Mouse (Mus musculus): Measurements from ENCODE around the gene 4921536K21Rik. TPM values are rescaled to one million over a fixed set of nuclear protein-coding genes. Genes with fewer than 3 reads are reported as not detected.
A peak's percentile ranks its signal among the peaks of the same experiment; 100 is the strongest.

Gene 4921536K21Rik
- polyA plus RNA-seq, 1 experiment from 2014 or later, result 0.54 TPM

GRCm38 (mm10) chr11:3863454-3864112, 31.3 kb downstream of the 4921536K21Rik start, which contains the start of gene Osbp2:
Gene Osbp2 (minus strand): TSS chr11:3863903.
- H3K4me2 ChIP-seq (ENCODE audit: low read length), result peak within 1 kb of the TSS; percentile 86
- WGBS, result 4% methylated on average over 58 of the region's 58 CpGs
- H3K9me3 ChIP-seq (ENCODE audit: control insufficient read depth, low read length), result no peaks in the 10 kb centered on the region
- ATAC-seq, result peak; percentile 91
- peak within 1 kb of the TSS; percentile 61 for H3K4me3 ChIP-seq (replicated peaks; ENCODE audit: low read length)
- H3K27me3 ChIP-seq (replicated peaks; ENCODE audit: control insufficient read depth, insufficient read depth, low read length), result no peaks in the 10 kb centered on the region
- H3K4me1 ChIP-seq (replicated peaks; ENCODE audit: control insufficient read depth, insufficient read depth, low read length), result peaks cover 13% of the 10 kb centered on the region
- peak within 1 kb of the TSS; percentile 72 for H3K9ac ChIP-seq (replicated peaks; ENCODE audit: low read depth, low read length)
- no peak within 1 kb of the TSS for H3K27ac ChIP-seq (ENCODE audit: low read length)
- H3K36me3 ChIP-seq (ENCODE audit: control insufficient read depth, insufficient read depth), result no peaks in the 10 kb centered on the region

GRCm38 (mm10) chr11:3862661-3863453, 32.0 kb downstream of the 4921536K21Rik start:
- no peak; the same call in 1 of the 2 replicates for ATAC-seq
- H3K9ac ChIP-seq (replicated peaks; ENCODE audit: low read depth, low read length), result peak overlapping the region; percentile 72
- H3K36me3 ChIP-seq (ENCODE audit: control insufficient read depth, insufficient read depth), result no peaks in the 10 kb centered on the region
- H3K4me3 ChIP-seq (replicated peaks; ENCODE audit: low read length), result peak overlapping the region; percentile 61
- no peaks in the 10 kb centered on the region for H3K9me3 ChIP-seq (ENCODE audit: control insufficient read depth, low read length)
- H3K27ac ChIP-seq (ENCODE audit: low read length), result no peak overlapping the region
- H3K27me3 ChIP-seq (replicated peaks; ENCODE audit: control insufficient read depth, insufficient read depth, low read length), result no peaks in the 10 kb centered on the region
- H3K4me1 ChIP-seq (replicated peaks; ENCODE audit: control insufficient read depth, insufficient read depth, low read length), result peaks cover 13% of the 10 kb centered on the region
- peak overlapping the region; percentile 86 for H3K4me2 ChIP-seq (ENCODE audit: low read length)
- WGBS, result 73% methylated on average over 19 of the region's 19 CpGs

- WGBS, result 85% methylated on average over 4 of the region's 4 CpGs
- H3K4me1 ChIP-seq (replicated peaks; ENCODE audit: control insufficient read depth, insufficient read depth, low read length), result peaks cover 13% of the 10 kb centered on the region
- H3K36me3 ChIP-seq (ENCODE audit: control insufficient read depth, insufficient read depth), result no peaks in the 10 kb centered on the region
- H3K9me3 ChIP-seq (ENCODE audit: control insufficient read depth, low read length), result no peaks in the 10 kb centered on the region
- H3K9ac ChIP-seq (replicated peaks; ENCODE audit: low read depth, low read length), result no peak overlapping the region
- no peak overlapping the region for H3K27ac ChIP-seq (ENCODE audit: low read length)
- H3K4me2 ChIP-seq (ENCODE audit: low read length), result no peak overlapping the region
- ATAC-seq, result no peak
- no peaks in the 10 kb centered on the region for H3K27me3 ChIP-seq (replicated peaks; ENCODE audit: control insufficient read depth, insufficient read depth, low read length)
- H3K4me3 ChIP-seq (replicated peaks; ENCODE audit: low read length), result no peak overlapping the region
These were observed 34.5 kb downstream of the 4921536K21Rik start for GRCm38 (mm10) chr11:3860361-3860760.

- Histone ChIP-seq H3K4me3 (replicated peaks; ENCODE audit: low read length) (no peak overlapping the region), H3K27me3 (replicated peaks; ENCODE audit: control insufficient read depth, insufficient read depth, low read length) (no peaks in the 10 kb centered on the region), H3K9ac (replicated peaks; ENCODE audit: low read depth, low read length) (no peak overlapping the region), H3K4me2 (ENCODE audit: low read length) (no peak overlapping the region), H3K27ac (ENCODE audit: low read length) (no peak overlapping the region), H3K9me3 (ENCODE audit: control insufficient read depth, low read length) (no peaks in the 10 kb centered on the region), H3K4me1 (replicated peaks; ENCODE audit: control insufficient read depth, insufficient read depth, low read length) (peaks cover 13% of the 10 kb centered on the region), H3K36me3 (ENCODE audit: control insufficient read depth, insufficient read depth) (no peaks in the 10 kb centered on the region)
- ATAC-seq, result no peak
- WGBS, result 88% methylated on average over 4 of the region's 4 CpGs
These were observed 35.1 kb downstream of the 4921536K21Rik start for GRCm38 (mm10) chr11:3859778-3860177.

- Histone ChIP-seq H3K4me1 (replicated peaks; ENCODE audit: control insufficient read depth, insufficient read depth, low read length) (peaks cover 12% of the 10 kb centered on the region), H3K27me3 (replicated peaks; ENCODE audit: control insufficient read depth, insufficient read depth, low read length) (no peaks in the 10 kb centered on the region), H3K36me3 (ENCODE audit: control insufficient read depth, insufficient read depth) (no peaks in the 10 kb centered on the region), H3K4me3 (replicated peaks; ENCODE audit: low read length) (no peak overlapping the region), H3K9ac (replicated peaks; ENCODE audit: low read depth, low read length) (no peak overlapping the region), H3K4me2 (ENCODE audit: low read length) (no peak overlapping the region), H3K27ac (ENCODE audit: low read length) (no peak overlapping the region), H3K9me3 (ENCODE audit: control insufficient read depth, low read length) (no peaks in the 10 kb centered on the region)
- WGBS, result 79% methylated on average over 5 of the region's 5 CpGs
- no peak for ATAC-seq
These were observed 37.0 kb downstream of the 4921536K21Rik start for GRCm38 (mm10) chr11:3857902-3858301.

- H3K36me3 ChIP-seq (ENCODE audit: control insufficient read depth, insufficient read depth), result no peaks in the 10 kb centered on the region
- H3K9ac ChIP-seq (replicated peaks; ENCODE audit: low read depth, low read length), result no peak overlapping the region
- no peak for ATAC-seq
- H3K4me2 ChIP-seq (ENCODE audit: low read length), result no peak overlapping the region
- H3K4me1 ChIP-seq (replicated peaks; ENCODE audit: control insufficient read depth, insufficient read depth, low read length), result peaks cover 12% of the 10 kb centered on the region
- no peaks in the 10 kb centered on the region for H3K9me3 ChIP-seq (ENCODE audit: control insufficient read depth, low read length)
- H3K27ac ChIP-seq (ENCODE audit: low read length), result no peak overlapping the region
- 74% methylated on average over 5 of the region's 5 CpGs for WGBS
- no peak overlapping the region for H3K4me3 ChIP-seq (replicated peaks; ENCODE audit: low read length)
- no peaks in the 10 kb centered on the region for H3K27me3 ChIP-seq (replicated peaks; ENCODE audit: control insufficient read depth, insufficient read depth, low read length)
These were observed 39.1 kb downstream of the 4921536K21Rik start for GRCm38 (mm10) chr11:3855846-3856245.

GRCm38 (mm10) chr11:3854156-3854555, 40.7 kb downstream of the 4921536K21Rik start:
- 90% methylated on average over 3 of the region's 3 CpGs for WGBS
- no peak overlapping the region for H3K9ac ChIP-seq (replicated peaks; ENCODE audit: low read depth, low read length)
- H3K36me3 ChIP-seq (ENCODE audit: control insufficient read depth, insufficient read depth), result no peaks in the 10 kb centered on the region
- no peaks in the 10 kb centered on the region for H3K27me3 ChIP-seq (replicated peaks; ENCODE audit: control insufficient read depth, insufficient read depth, low read length)
- H3K27ac ChIP-seq (ENCODE audit: low read length), result peak overlapping the region; percentile 82
- no peak overlapping the region for H3K4me3 ChIP-seq (replicated peaks; ENCODE audit: low read length)
- peak; percentile 32 for ATAC-seq
- no peaks in the 10 kb centered on the region for H3K9me3 ChIP-seq (ENCODE audit: control insufficient read depth, low read length)
- H3K4me2 ChIP-seq (ENCODE audit: low read length), result no peak overlapping the region
- H3K4me1 ChIP-seq (replicated peaks; ENCODE audit: control insufficient read depth, insufficient read depth, low read length), result peaks cover 12% of the 10 kb centered on the region

DNA sequence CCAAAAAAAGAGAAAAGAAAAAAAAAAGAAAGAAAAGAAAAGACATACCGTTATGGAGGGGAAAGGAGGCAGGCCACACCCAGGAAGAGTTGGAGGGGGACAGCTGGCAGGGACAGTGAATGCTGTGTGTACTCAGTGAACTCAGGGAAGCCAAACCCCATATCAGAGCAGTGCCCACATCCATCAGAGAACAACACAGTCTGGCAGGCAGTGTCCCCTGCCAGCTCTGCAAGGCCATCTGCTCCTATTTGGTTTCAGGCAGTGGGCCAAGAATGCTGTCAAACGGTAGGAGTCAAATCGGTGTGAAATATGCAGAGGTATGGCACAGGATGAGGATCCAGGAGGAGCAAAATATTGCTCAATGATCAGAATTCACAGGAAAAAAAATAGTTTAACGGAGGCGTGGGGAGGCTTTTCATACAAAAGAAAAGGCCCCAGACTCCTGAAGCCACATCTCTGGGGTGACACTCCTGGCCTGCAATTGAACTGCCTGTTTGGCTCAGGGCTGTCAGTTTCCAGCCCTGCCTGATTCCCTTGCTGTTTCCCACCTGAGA, 41.3 kb downstream of the 4921536K21Rik start:
- H3K36me3 ChIP-seq (ENCODE audit: control insufficient read depth, insufficient read depth), result no peaks in the 10 kb centered on the region
- H3K9ac ChIP-seq (replicated peaks; ENCODE audit: low read depth, low read length), result no peak overlapping the region
- 34% methylated on average over 5 of the region's 5 CpGs for WGBS
- no peaks in the 10 kb centered on the region for H3K27me3 ChIP-seq (replicated peaks; ENCODE audit: control insufficient read depth, insufficient read depth, low read length)
- no peak overlapping the region for H3K4me2 ChIP-seq (ENCODE audit: low read length)
- H3K27ac ChIP-seq (ENCODE audit: low read length), result peak overlapping the region; percentile 82
- H3K4me3 ChIP-seq (replicated peaks; ENCODE audit: low read length), result no peak overlapping the region
- peaks cover 12% of the 10 kb centered on the region for H3K4me1 ChIP-seq (replicated peaks; ENCODE audit: control insufficient read depth, insufficient read depth, low read length)
- ATAC-seq, result peak; percentile 98
- H3K9me3 ChIP-seq (ENCODE audit: control insufficient read depth, low read length), result no peaks in the 10 kb centered on the region

DNA sequence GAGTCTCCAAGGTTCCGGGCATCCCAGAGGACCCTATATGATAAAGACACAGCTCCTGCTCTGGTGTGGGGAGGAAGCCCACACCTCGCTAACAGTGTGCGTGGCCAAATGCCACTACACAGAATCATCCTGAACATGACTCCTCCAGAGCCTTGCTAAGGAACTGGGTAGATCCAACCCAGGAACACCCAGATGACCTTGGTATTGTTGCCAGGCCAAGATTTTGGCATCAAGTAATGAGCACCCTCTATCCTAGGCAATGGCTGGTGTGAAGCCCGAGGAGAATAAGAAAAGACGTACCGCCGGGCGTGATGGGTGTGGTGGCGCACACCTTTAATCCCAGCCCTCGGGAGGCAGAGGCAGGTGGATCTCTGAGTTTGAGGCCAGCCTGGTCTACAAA, 41.9 kb downstream of the 4921536K21Rik start:
- 92% methylated on average over 10 of the region's 10 CpGs for WGBS
- Histone ChIP-seq H3K4me2 (ENCODE audit: low read length) (no peak overlapping the region), H3K27ac (ENCODE audit: low read length) (peak overlapping the region; percentile 82), H3K9ac (replicated peaks; ENCODE audit: low read depth, low read length) (no peak overlapping the region), H3K4me1 (replicated peaks; ENCODE audit: control insufficient read depth, insufficient read depth, low read length) (peaks cover 12% of the 10 kb centered on the region), H3K36me3 (ENCODE audit: control insufficient read depth, insufficient read depth) (no peaks in the 10 kb centered on the region), H3K27me3 (replicated peaks; ENCODE audit: control insufficient read depth, insufficient read depth, low read length) (no peaks in the 10 kb centered on the region), H3K9me3 (ENCODE audit: control insufficient read depth, low read length) (no peaks in the 10 kb centered on the region), H3K4me3 (replicated peaks; ENCODE audit: low read length) (no peak overlapping the region)
- ATAC-seq, result no peak

All from forebrain, embryonic 16.5 days (tissue).